Mouse (Mus musculus) Muller cell, postnatal 12 days (primary cell): ENCODE data around the gene Lrrc1.

ENCODE experiments used
- DNase-seq: peaks from one replicate; pipeline ENCODE4 v3.0.0-alpha.2; 2015; ENCODE audit errors: inconsistent ontology term

Gene Lrrc1

DNA sequence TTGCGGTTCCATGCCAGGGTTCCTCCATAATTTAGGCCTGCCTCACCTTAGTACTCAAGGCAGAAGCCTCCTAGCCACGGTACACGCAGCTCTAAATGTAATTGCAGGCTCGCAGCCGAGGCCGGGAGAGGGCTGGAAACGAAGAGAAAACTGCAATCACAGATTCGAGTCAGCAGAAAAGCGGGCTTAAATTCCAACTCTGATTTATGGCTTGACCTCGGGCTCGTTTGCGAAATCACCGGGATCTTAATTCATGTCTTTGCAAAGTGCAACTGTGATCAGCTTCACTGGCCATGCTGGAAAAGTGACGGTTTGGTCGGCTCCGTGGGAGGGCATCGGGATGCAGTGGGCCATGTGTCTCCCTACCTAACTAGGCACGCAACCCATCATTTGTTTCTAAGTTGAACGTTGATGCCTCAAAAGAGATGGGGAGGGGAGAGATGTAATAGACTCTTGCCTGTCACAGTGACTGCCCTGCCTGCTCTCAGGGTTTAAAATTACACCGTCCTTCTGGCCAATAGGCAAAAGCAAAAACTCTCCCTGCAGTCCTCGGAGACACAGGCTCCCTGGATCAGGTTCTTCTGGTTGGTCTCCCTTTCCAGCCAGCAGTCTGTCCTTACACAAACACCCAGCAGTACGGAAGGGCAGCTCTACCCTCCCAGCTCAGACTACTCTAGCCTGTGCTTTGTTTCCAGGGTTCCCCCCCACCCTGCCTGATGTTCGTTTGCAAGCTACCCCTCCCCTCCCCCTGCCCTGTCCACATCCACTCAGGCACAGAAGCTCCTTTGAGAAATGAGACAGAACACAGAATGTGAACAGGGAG, 117.2 kb downstream of the Lrrc1 start:
- peak; percentile 38 for DNase-seq

DNA sequence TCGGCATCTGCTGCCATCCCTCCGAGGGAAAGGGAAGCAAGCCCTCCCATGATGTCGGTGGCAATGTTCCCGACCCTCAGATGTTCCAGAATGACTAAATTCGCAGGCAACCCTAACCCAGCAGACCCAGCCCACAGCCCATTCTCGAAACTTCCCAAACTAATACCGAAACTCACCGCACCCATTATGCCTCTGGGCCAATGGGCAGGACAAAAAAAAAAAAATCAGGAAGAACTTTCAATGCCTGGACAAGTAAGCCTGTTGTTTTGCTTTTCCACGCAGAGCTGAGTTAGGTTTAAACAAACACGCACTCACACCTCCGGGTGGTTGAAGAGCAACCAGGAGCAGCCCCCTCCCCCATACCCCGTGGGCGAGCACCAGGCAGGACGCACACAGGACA, 118.6 kb downstream of the Lrrc1 start:
- DNase-seq, result no peak

DNA sequence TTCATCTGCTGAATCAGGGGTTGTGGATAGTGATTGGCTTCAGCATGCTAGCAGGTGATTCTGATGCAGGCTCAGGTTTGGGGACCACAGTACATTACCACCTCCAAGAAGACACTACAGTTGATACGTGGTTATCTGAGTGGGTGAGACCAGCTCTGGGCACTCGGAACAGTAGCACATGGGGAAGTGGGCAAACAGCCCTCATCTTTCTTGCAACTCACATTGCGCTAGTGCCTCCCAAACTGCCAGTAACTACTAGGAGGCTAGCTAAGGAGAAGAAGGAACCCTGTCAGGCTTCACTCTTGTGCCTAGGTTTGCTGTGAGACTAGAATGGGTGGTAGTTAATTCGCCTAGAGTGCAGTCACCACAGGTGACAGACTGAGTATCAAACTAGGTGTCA, 119.1 kb downstream of the Lrrc1 start:
- no peak for DNase-seq

DNA sequence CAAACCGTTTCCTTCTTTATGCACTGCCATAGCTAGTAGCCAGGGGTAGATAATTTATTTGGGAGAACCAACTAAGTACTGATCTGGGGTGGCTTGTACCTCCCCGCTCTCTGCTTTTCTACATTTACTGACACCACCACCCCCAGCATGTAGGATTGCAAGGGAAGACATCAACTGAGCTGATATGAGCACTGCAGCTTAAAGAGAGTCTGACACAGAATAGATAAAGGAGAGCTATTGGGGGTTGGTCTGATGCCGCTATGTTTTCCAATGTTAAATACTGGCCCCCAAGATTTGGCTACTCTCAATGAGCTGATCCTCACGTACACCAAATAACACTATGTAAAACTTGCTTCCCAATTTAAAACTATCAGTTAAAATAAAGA, 124.5 kb downstream of the Lrrc1 start:
- no peak for DNase-seq

DNA sequence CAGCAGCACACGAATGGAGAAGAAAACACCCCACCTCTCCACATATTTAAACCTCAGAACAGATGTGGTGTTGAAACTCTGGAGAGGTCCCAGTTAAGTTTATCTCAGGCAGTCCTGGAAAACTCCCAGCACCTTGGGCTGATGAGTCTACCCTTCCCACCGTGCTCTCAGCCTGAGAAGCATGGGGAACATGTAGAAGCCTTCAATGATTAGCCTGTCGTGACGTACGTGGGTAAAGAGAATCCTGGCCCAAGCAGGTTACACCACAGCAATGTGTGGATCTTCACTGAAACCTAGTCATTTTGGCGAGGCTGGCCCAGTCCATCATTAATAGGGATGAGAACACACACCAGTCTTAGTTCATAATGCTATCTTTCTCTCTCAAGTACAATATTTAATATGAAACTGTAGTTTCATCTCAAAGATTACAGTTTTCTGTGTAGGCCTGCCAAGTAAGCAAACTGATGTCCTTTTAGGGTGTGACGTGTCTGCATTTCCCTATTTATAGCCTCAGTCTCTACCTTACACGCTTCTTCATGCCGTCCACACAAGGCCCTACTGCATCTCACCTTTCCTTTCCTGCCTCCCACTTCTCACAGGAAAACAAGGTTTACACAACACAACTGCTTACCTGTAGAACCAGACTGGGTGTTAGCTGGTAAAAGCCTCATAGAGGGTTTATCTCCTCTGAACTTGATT, 125.0 kb downstream of the Lrrc1 start:
- DNase-seq, result no peak

DNA sequence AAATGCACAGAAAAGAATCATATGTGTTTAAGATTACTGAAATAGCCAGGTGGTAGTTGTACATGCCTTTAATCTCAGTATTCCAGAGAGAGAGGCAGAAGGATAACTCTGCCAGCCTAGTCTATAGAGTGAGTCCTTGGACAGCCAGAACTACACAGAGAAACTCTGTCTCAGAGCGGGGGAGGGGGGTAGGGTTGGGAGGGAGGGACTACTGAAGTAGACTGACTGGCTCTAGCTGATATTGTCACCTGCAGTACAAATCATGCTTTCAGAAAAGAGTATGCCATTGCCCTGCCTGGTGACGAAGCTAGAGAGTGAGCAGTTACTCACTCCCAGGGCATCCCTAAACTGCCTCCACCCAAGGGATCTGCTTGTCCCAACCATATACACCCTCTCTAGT, 125.9 kb downstream of the Lrrc1 start:
- no peak for DNase-seq

DNA sequence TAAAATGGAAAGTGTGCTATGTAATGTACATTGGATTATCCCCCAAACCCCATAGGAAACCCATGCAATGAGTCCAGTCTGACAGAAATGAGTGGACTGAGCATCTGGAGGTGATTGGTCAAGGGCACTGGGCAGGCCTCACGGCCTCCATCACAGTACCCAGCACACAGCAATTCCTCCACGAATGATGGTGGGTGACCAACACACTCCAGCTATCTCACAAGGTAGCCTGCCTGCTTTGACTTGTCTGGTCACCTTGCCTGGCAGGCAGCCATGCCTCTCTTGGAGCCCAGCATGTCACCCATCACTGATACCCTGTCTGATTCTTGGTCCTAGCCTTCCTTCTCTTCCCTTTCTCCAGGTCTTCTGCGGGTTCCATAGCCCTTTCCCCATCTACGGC, 128.2 kb downstream of the Lrrc1 start:
- DNase-seq, result no peak

DNA sequence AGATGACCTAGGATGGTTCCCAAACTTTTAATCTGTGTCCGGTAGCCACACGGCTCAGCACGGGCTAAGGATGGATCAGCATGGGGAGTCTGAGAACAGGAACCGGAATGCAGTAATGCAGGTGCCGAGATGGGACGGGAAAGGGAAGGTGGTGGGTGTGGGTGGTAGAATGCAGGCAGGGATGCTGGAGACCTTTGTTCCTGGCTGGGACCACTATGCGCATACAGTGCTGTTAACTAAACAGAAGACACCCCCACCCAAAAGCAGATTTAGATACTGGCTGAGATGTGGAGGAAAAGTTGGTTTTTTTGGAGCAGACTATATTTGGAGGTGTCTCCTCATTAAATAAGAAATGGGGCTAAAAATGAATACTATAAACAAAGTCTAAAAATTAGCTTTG, 128.7 kb downstream of the Lrrc1 start:
- DNase-seq, result no peak

DNA sequence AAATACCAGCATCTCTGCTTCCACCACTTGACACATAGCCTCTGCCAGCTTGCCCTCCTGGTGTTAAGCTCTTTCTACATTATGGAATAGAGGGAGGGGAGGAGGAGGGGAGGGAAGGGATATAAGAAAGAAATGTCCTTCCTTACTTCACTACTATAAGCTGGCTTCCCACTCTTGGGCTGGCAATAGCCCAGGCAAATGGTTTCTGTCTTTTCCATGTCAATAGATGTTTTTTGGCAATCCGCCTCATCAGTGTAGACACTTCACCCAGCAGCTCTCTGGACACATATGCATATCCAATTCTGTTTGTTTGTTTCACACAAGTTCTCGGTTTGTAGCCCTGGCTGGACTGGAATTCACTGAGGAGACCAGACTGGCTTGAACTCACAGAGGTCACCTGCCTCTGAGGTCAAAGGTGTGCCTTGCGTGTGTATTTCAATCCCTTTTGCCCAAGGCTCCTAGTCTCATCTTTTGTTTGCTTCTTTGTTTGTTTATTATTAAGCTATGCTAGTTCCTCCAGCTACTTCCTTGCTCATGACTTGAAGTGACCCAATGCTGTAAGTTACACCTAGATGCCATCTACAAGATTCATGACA, 132.7 kb downstream of the Lrrc1 start:
- no peak for DNase-seq

DNA sequence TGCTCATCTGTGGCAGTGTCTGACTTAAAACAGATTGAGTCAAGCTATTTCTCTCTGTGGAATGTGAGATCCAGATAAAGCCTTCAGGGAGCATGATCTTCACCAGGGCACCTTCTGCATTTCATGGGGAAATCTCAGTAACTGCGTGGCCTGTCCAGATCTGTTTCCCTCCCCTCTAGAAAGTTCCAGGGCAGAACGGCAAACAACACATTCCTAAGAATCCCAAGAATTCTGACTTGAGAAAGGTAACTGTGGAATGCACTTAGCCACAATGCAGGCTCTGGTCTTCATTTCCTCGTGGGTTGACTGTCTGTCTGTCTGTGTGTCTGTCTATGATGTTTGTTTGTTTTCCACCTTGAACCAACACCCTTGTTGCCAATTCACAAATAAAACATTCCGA, 133.7 kb downstream of the Lrrc1 start:
- DNase-seq, result no peak

DNA sequence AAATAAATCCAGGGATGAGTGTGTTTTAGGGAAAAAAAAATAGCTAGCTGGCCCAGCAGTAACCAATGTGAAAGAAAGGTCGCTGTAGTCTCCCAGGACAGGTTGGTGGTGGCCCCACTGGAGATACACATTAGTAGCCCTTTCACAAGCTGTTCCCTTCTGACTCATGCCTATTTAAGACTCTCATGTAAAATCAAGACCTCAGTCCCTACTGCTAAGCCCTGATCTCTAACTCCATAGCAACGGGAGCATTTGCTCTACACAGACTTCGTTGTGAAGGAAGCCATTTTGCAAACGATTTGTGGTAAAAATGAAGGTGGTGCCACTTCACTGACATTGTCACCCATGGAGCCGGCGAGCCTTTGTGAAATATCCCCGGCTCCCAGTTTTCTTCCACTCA, 134.1 kb downstream of the Lrrc1 start:
- DNase-seq, result no peak

DNA sequence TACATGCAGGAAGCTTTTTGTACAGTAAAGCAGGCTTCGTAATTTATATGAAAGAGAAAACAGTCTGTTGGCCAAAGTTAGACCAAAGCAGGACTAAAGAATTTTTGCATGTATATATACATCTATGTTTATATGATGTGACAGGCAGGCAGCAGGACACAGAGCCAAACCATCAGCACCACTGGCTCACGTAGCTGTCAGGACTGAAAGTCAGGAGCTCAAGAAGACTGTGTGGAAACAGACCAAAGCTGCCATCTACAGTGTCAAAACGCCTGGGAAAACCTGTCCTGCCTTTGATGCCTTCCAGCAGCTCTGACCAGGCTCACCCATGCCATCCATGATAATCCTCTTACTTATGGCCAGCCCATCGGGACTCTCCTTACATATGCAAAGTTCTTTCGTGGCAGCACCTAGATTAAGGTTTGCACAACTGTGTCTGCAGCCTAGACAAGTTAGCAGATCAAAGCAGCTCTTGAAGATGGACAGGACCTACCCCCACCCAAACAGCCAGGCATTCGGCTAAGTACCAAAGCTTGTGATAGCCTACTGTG, 136.5 kb downstream of the Lrrc1 start:
- no peak for DNase-seq

DNA sequence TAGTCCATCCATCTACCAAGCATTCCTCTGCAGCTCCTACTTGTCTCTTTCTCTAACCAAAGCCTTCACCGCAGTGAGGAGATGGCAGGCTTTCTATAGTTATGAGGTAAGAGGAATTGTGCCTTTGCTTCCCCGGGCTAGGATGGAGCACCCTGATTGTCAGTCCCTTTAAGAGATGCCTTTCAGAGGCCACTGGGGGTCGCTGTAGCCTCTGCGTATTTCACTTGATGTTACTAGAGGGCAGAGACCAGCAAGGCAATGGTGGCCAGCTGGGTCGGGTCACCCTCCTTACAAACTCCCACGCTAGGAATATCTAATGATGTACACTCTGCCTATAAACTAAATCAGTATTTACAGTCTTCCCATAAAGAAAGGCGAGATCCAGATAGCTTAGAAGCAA, 137.8 kb downstream of the Lrrc1 start:
- DNase-seq, result no peak

DNA sequence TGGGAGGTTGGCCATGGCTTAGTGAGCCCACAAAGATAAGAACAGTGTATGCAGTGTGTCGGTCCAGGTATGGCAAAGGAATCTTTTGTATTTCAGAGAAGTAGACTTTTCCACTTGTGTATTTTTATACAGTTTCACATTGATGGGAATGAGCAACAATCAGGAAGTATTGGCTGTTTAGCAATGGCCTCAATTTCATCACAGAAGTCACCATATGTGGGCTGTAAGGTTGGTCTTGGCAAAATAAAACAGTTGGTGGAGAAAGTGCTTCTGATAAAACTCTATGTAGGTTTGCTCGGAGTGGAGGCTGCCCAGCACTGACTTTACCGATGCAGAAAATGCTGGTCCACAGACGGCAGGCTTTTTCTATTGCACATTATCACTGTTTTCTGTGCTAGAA, 140.2 kb downstream of the Lrrc1 start:
- DNase-seq, result no peak

DNA sequence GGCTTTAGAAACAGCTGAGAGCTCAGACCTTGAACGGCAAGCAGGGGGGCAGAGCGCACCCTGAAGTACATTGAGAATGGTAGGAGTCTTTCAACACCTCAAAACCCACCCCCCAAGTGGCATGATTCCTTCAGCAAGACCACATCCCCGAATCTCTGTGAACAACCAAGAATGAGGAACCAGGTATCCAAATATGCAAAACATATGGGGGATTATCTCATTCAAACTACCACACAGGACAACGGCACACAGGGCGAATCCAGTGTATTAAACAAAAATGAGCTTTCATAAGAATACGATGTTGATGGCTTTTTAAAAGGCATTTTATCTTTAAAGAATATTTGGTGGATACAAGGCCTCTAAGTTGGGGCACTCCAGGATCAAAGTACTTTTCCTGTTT, 140.7 kb downstream of the Lrrc1 start:
- DNase-seq, result no peak

DNA sequence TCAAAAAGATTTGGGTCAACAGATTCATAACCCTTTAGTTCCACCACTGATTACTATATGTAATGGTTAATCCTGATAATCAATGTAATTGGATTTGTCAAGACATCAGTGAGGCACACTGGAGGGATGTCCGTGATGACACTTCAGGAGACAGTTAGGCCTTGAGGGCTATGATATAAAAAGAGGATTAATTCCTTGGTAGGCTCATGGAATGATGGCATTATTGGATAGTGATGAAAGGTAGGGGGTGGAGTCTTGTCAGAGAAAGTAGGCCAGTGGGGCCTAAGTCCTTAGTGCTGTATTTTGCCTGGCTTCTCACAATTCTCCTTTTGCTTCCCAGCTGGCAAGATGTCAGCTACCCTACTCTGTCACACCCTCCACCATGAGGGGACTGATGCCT, 141.7 kb downstream of the Lrrc1 start:
- no peak for DNase-seq

DNA sequence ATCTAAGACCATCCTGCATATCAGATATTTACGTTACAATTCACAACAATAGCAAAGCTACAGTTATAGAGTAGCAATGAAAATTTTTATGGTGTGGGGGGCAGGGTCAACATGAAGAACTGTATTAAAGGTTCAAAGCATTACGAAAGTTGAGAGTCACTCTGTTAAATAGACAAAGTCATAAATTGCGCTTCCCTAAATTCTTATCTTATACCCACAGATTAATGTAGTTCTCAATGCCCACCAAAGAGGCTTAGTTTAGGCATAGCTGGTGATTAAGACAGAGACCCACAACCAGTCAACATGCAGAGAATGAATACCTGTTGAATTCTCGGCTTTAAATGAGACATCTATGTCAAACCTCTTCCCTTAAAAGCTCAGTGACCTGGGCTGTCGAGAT, 144.9 kb downstream of the Lrrc1 start:
- DNase-seq, result no peak

DNA sequence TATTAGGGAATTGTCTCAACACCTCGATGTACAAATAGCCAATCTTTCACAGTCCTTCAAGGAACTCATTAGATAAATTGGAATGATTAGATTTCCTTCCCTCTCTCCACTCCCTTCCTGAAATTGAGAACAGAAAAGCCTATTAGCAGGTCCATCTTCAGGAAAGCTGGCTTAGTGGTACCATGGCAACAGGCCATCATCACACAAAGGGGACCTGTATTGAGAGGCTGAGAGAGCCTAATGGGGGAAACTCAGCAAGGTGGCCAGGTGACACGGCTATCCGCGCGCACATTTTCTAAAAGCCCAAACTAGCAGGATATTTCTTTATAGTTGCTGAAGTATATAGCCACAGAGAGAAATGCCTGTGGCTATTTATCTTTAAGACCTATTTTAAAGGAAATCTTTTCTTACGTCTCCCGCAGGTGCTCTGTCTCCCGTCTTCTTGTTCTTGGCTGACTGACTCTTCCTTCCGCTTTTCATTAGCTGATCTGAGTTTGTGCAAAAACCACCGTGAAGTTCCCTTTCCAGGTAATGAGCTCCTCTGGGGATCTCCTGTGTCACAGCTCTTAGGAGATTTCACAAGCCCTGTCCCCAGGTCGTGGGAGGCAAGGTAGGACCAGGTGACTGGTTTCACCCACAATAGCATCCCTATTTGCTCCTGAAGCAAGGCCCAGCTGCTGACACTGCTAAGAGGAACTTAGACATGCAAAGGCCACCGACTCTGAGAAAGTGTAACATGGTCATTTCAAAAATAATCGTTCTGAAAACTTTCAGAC, 145.6 kb downstream of the Lrrc1 start:
- no peak for DNase-seq

DNA sequence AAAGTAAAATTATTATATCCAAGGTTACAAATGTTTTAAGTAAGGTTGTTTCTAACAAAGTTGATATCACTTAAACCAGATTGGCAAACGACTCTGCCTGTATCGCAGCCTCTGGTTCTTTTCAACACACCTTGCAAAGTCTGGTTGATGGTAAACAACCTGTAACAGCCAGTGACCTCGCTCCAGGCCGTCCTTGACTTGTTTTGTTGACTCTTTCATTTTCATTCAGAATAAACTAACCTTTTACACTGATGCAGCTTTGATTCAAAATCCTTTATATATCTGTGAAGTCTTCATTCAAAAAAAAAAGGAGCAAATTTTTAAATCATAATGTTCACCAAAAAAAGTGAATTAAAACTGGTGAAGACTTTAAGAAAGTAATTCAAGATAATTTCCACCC, 147.6 kb downstream of the Lrrc1 start:
- no peak for DNase-seq

DNA sequence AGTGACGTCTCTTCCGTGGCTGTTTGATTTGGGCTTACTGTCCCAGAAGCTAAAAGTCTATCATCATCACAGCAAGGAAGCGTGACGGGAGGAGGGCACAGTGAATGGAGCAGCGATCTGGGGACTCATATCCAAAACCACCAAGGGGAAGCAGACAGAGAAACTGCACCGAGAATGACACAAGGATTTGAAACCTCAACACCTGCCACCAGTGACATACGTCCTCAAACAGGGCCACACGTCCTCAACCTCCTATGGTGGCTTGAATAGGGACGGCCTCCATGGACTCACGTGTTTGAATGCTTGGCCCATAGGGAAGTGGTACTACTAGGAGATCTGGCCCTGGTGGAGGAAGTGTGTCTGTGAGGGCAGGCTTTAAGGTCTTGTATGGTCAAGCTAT, 153.4 kb downstream of the Lrrc1 start:
- DNase-seq, result no peak

DNA sequence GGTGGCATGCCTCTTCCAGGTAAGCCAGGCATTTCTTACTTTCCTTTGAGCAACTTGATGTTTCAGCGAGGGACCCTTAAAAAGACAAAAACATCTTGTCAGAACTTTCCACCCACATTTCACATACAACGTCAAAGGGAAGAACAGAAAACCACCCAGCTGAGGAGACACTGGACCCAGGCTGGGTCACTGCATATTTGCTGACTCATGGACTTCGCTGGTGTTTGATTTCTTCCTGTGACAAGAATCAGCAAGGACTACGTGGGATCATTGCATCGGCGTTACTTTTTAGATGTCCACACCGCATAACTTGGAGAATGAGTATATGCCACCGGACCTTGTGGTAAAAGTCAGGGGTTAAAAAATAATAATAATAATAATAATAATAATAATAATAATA, 155.7 kb downstream of the Lrrc1 start:
- no peak for DNase-seq

DNA sequence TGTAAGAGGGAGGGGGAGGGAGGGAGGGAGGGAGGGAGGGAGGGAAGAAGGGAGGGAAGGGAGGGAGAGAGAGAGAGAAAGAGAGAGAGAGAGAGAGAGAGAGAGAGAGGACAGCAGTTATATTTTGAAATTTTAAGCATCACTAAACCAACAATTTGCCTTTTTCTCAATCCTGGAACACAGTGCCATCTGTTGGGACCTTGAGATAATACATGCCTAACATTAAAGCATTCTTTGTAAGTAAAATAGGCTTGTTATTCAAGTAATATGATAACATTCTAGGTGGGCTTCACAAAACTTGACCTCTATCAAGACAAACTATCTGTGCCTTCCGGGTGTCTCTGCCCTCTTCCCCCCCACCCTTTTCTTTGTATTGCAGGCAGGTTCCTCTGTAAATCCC, 157.9 kb downstream of the Lrrc1 start:
- DNase-seq, result peak; percentile 3
